Mouse (Mus musculus): ENCODE data around the gene Pcp4. TPM values are rescaled to one million over a fixed set of nuclear protein-coding genes. Genes with fewer than 3 reads are reported as not detected.

The Pcp4 gene
- total and polyA plus RNA-seq, 3 experiments: 2.4 to 3.3 TPM; not detected in 1

DNA sequence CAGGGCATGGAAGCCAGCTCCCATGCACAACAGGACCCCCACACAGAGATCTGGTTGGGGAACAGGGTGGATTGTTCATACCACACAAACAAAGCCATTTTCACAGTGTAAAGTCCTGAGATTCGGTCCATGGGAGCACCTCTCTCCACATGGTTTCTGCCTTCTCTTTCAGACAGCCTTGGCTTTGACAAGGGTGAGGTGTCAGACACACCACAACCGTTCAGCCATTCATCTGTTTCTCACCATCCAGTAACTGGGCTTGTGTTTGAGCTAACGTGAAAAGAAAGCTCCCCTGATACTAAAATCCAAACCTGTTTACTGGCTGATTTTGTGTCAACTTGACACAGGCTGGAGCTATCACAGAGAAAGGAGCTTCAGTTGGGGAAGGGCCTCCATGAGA lies 6.8 kb downstream of the Pcp4 start:
- in situ Hi-C loops (cut with MboI; ENCODE audit: low pct_ligation_motif_present, low pct_unique_long_range_greater_than_20kb, low sequenced_read_pairs): loop anchor here (10.0 to 25.0 kb wide), 2 partner anchors 141 to 237 kb away; partner anchors contain the start of gene B3galt5

DNA sequence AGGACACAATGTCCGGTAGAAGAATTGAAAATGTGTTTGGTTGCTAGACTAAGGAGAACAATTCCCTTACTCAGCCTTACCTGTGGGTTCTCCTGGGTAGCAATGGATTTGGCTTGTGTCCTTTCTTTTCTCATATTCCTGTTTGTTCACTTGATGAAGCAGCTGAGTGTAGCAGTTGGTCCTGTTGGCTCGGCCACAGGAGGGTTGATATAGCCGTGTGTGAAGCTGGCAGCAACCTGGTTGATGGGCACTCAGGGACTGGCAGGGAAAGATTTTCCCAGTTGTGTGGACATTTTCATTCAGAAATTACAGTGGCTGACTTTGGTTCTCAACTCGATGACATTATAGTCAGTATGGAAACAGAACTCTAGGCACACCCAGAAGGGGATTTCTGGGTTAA lies 14.4 kb downstream of the Pcp4 start:
- no peak for DNase-seq (ENCODE audit: extremely low read depth)
- Histone ChIP-seq H3K27ac (ENCODE audit: insufficient read depth, low read depth) (no peak overlapping the region), H3K9me3 (replicated peaks; ENCODE audit: low read length) (peaks cover 5% of the 10 kb centered on the region), H3K79me2 (replicated peaks; ENCODE audit: control insufficient read depth, extremely low read depth, insufficient read depth, poor library complexity, severe bottlenecking) (no peaks in the 10 kb centered on the region), H3K4me1 (ENCODE audit: control insufficient read depth in 1 of 2, insufficient read depth in 2 of 2) (no peaks in the 10 kb centered on the region), H3K36me3 (replicated peaks in 1 of 2; ENCODE audit: control insufficient read depth in 1 of 2, insufficient read depth in 1 of 2, low read length in 1 of 2) (no peaks in the 10 kb centered on the region), H3K9ac (ENCODE audit: insufficient read depth, low read depth) (no peak overlapping the region), H3K27me3 (replicated peaks) (no peaks in the 10 kb centered on the region), H3K4me3 (replicated peaks in 1 of 3; ENCODE audit: low read depth in 2 of 3, low read length in 2 of 3, poor library complexity in 1 of 3) (no peak overlapping the region), H3K4me2 (ENCODE audit: insufficient read depth, low read depth, poor library complexity, severe bottlenecking) (no peak overlapping the region)
- in situ Hi-C loops (cut with MboI; ENCODE audit: low pct_ligation_motif_present, low pct_unique_long_range_greater_than_20kb, low sequenced_read_pairs): no loop called here
- no peak for TF ChIP-seq POLR2AphosphoS2 (IDR thresholded peaks at IDR 0.05; ENCODE audit: low read depth, low read length)
- TF ChIP-seq MEF2A (IDR thresholded peaks at IDR 0.05; ENCODE audit: borderline replicate concordance, low read depth, low read length): no peak
- TF ChIP-seq PAX5 (IDR thresholded peaks at IDR 0.05; ENCODE audit: low read length): no peak
- no peak for TF ChIP-seq CHD2 (IDR thresholded peaks at IDR 0.05; ENCODE audit: low read length)
- TF ChIP-seq TCF12 (IDR thresholded peaks at IDR 0.05; ENCODE audit: low read depth, low read length): no peak
- TF ChIP-seq SMC3 (IDR thresholded peaks at IDR 0.05; ENCODE audit: low read depth, low read length): no peak
- no peak for TF ChIP-seq USF1 (IDR thresholded peaks at IDR 0.05; ENCODE audit: low read depth, low read length)
- no peak for TF ChIP-seq ZMIZ1 (IDR thresholded peaks at IDR 0.05; ENCODE audit: low read depth, low read length)
- no peak for TF ChIP-seq JUN (IDR thresholded peaks at IDR 0.05; ENCODE audit: insufficient read depth, low read depth, low read length)
- no peak for TF ChIP-seq E2F4 (IDR thresholded peaks at IDR 0.05; ENCODE audit: insufficient replicate concordance, low read depth, low read length)
- no peak for TF ChIP-seq BHLHE40 (IDR thresholded peaks at IDR 0.05; ENCODE audit: low read depth, low read length)
- no peak for TF ChIP-seq NELFE (IDR thresholded peaks at IDR 0.05; ENCODE audit: low read depth, low read length)
- no peak for TF ChIP-seq CHD1 (IDR thresholded peaks at IDR 0.05; ENCODE audit: low read depth, low read length)
- TF ChIP-seq ETS1 (conservative IDR thresholded peaks at IDR 0.05; ENCODE audit: low read depth, low read length): no peak
- no peak for TF ChIP-seq MAZ (IDR thresholded peaks at IDR 0.05; ENCODE audit: low read depth, low read length)
- dilution Hi-C loops (cut with MboI; ENCODE audit: extremely low pct_ligation_motif_present, extremely low pct_unique_long_range_greater_than_20kb, low sequenced_read_pairs): no loop called here

More for the DNA sequence above, 6.8 kb downstream of the Pcp4 start:
- Histone ChIP-seq H3K27ac (ENCODE audit: insufficient read depth, low read depth) (no peak overlapping the region), H3K4me3 (replicated peaks in 1 of 3; ENCODE audit: low read depth in 2 of 3, low read length in 2 of 3, poor library complexity in 1 of 3) (no peak overlapping the region), H3K4me1 (ENCODE audit: control insufficient read depth in 1 of 2, insufficient read depth in 2 of 2) (no peaks in the 10 kb centered on the region), H3K79me2 (replicated peaks; ENCODE audit: control insufficient read depth, extremely low read depth, insufficient read depth, poor library complexity, severe bottlenecking) (no peaks in the 10 kb centered on the region), H3K4me2 (ENCODE audit: insufficient read depth, low read depth, poor library complexity, severe bottlenecking) (no peak overlapping the region), H3K9ac (ENCODE audit: insufficient read depth, low read depth) (no peak overlapping the region), H3K36me3 (replicated peaks in 1 of 2; ENCODE audit: control insufficient read depth in 1 of 2, insufficient read depth in 1 of 2, low read length in 1 of 2) (no peaks in the 10 kb centered on the region), H3K9me3 (replicated peaks; ENCODE audit: low read length) (no peaks in the 10 kb centered on the region), H3K27me3 (replicated peaks) (no peaks in the 10 kb centered on the region)
- TF ChIP-seq UBTF (IDR thresholded peaks at IDR 0.05; ENCODE audit: low read depth, low read length): no peak
- TF ChIP-seq SIN3A (IDR thresholded peaks at IDR 0.05; ENCODE audit: low read length): no peak
- no peak for TF ChIP-seq MAZ (IDR thresholded peaks at IDR 0.05; ENCODE audit: low read depth, low read length)
- TF ChIP-seq MAX (IDR thresholded peaks at IDR 0.05; ENCODE audit: low read length): no peak
- no peak for TF ChIP-seq NELFE (IDR thresholded peaks at IDR 0.05; ENCODE audit: low read depth, low read length)
- no peak for TF ChIP-seq NRF1 (IDR thresholded peaks at IDR 0.05; ENCODE audit: low read depth, low read length)
- no peak for TF ChIP-seq POLR2AphosphoS2 (IDR thresholded peaks at IDR 0.05; ENCODE audit: low read depth, low read length)
- dilution Hi-C loops (cut with MboI; ENCODE audit: extremely low pct_ligation_motif_present, extremely low pct_unique_long_range_greater_than_20kb, low sequenced_read_pairs): no loop called here
- DNase-seq (ENCODE audit: extremely low read depth): no peak
